Mouse (Mus musculus) WW6 (cell line): ENCODE results near the gene Smim4.

Experiments used
- DNase-seq: peaks from one replicate; pipeline ENCODE4 v3.0.0-alpha.2; 2013; ENCODE audit warnings: low read depth, low spot score

The Smim4 gene

GRCm38 (mm10) chr14:31128826-31129219 lies at the start of gene Smim4:
TSS of gene Smim4 (minus strand) at chr14:31128956.
- peak; percentile 93 for DNase-seq

- DNase-seq = no peak
Measured at GRCm38 (mm10) chr14:31177715-31178114, 49.0 kb upstream of the Smim4 start.

GRCm38 (mm10) chr14:31177287-31177686 lies 48.5 kb upstream of the Smim4 start:
- DNase-seq = no peak

GRCm38 (mm10) chr14:31173537-31173936 lies 44.8 kb upstream of the Smim4 start:
- no peak for DNase-seq

- DNase-seq = no peak
Measured at GRCm38 (mm10) chr14:31172781-31173455, 44.2 kb upstream of the Smim4 start.

- no peak for DNase-seq
Measured at GRCm38 (mm10) chr14:31171821-31172220, 43.1 kb upstream of the Smim4 start.

- no peak for DNase-seq
Measured at GRCm38 (mm10) chr14:31171386-31171785, 42.6 kb upstream of the Smim4 start.

GRCm38 (mm10) chr14:31170963-31171362 lies 42.2 kb upstream of the Smim4 start:
- no peak for DNase-seq

- DNase-seq = no peak
Measured at GRCm38 (mm10) chr14:31169508-31169907, 40.8 kb upstream of the Smim4 start.

GRCm38 (mm10) chr14:31168425-31168824 lies 39.7 kb upstream of the Smim4 start, which contains the start of gene Stab1:
TSS of gene Stab1 (minus strand) at chr14:31168641.
- no peak for DNase-seq

GRCm38 (mm10) chr14:31166827-31167226 lies 38.1 kb upstream of the Smim4 start:
- DNase-seq = no peak

- DNase-seq = no peak
Measured at GRCm38 (mm10) chr14:31165991-31166630, 37.4 kb upstream of the Smim4 start.

- DNase-seq = no peak
Measured at GRCm38 (mm10) chr14:31165458-31165857, 36.7 kb upstream of the Smim4 start.

GRCm38 (mm10) chr14:31165010-31165409 lies 36.3 kb upstream of the Smim4 start:
- no peak for DNase-seq

GRCm38 (mm10) chr14:31164067-31164466 lies 35.3 kb upstream of the Smim4 start:
- DNase-seq = no peak

- DNase-seq = no peak
Measured at GRCm38 (mm10) chr14:31161638-31162037, 32.9 kb upstream of the Smim4 start.

- no peak for DNase-seq
Measured at GRCm38 (mm10) chr14:31161191-31161590, 32.4 kb upstream of the Smim4 start.

GRCm38 (mm10) chr14:31160196-31161150 lies 31.7 kb upstream of the Smim4 start:
- no peak for DNase-seq

- DNase-seq = no peak
Measured at GRCm38 (mm10) chr14:31145694-31146093, 16.9 kb upstream of the Smim4 start.

- DNase-seq = no peak
Measured at GRCm38 (mm10) chr14:31141011-31141410, 12.3 kb upstream of the Smim4 start.

- no peak for DNase-seq
Measured at GRCm38 (mm10) chr14:31140141-31140540, 11.4 kb upstream of the Smim4 start.

GRCm38 (mm10) chr14:31139666-31140065 lies 10.9 kb upstream of the Smim4 start:
- no peak for DNase-seq
